Mouse (Mus musculus): ENCODE results near the gene Cnn2. TPM values are rescaled to one million over a fixed set of nuclear protein-coding genes. Genes with fewer than 3 reads are reported as not detected.

Gene Cnn2
- polyA plus RNA-seq, 1 experiment: 55.5 TPM

DNA sequence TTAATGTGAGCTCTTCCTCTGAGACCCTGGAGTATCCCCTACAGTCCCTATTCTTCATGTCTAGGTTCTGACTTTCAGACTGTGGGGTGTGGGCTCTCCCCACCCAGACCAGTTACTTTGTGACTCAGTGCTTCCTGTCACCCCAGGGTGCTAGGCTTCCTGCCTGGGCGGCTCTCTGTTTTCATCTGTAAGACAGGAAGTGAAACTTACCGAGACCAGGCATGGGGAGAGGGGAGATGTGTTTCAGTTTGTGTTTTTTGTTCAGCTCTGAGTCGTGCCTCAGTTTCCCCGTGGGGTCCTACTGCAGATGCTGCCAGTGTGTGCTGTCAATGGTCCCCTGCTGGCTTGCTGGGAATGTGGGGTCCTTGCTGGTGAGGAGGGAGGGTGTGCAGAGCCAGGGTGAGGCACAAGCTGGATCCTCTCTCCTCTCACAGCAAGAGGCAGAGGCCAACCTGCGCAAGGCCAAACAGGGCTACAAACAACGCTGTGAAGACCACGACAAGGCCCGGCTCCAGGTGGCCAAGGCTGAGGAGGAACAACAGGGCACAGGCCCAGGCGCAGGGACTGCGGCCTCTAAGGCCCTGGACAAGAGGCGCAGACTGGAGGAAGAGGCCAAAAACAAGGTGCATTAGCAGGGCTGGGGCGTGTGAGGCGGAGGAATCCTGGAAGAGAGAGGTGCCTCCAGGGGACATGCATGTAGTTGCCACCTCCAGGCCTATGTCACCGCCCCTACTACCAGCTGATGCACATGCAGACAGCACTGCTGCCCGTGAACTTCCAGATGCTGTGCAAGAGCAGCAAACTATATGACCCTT is 36.1 kb downstream of the Cnn2 start:
- no peaks in the 10 kb centered on the region for H3K4me1 ChIP-seq (ENCODE audit: control insufficient read depth, insufficient read depth, low read length)
- no peaks in the 10 kb centered on the region for H3K36me3 ChIP-seq (ENCODE audit: control insufficient read depth, insufficient read depth, low read length)
- WGBS: 82% methylated on average over 15 of the region's 15 CpGs
- no peaks in the 10 kb centered on the region for H3K27me3 ChIP-seq (replicated peaks; ENCODE audit: control insufficient read depth, insufficient read depth, low read length)
- TF ChIP-seq CTCF (conservative IDR thresholded peaks at IDR 0.05; ENCODE audit: insufficient read depth, insufficient read length, low read depth, low read length) (no peak), POLR2A (IDR thresholded peaks at IDR 0.05; ENCODE audit: low read depth, low read length) (no peak)
- H3K4me3 ChIP-seq (ENCODE audit: insufficient read depth, low read depth, low read length): no peak overlapping the region
- DNase-seq: peak; percentile 27
- no peak overlapping the region for H3K27ac ChIP-seq (ENCODE audit: insufficient read depth, low read depth, low read length)

DNA sequence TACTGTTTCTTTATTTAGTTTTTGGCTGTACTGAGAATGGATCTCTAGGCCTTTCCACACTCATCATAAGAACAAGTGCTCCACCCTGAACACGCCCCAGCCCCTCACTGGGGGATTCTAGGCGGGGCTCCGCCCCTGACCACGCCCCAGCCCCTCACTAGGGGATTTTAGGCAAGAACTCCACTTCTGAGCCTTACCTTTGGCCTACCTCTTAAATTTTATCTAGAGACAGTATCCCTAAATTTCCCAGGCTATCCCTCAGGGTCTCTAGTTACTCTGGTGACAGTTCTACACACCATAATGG is 36.6 kb downstream of the Cnn2 start:
- no peaks in the 10 kb centered on the region for H3K36me3 ChIP-seq (ENCODE audit: control insufficient read depth, insufficient read depth, low read length)
- H3K27ac ChIP-seq (ENCODE audit: insufficient read depth, low read depth, low read length): no peak overlapping the region
- H3K4me1 ChIP-seq (ENCODE audit: control insufficient read depth, insufficient read depth, low read length): no peaks in the 10 kb centered on the region
- TF ChIP-seq POLR2A (IDR thresholded peaks at IDR 0.05; ENCODE audit: low read depth, low read length) (no peak), CTCF (conservative IDR thresholded peaks at IDR 0.05; ENCODE audit: insufficient read depth, insufficient read length, low read depth, low read length) (no peak)
- no peak for DNase-seq
- 79% methylated on average over 4 of the region's 4 CpGs for WGBS
- H3K4me3 ChIP-seq (ENCODE audit: insufficient read depth, low read depth, low read length): no peak overlapping the region
- no peaks in the 10 kb centered on the region for H3K27me3 ChIP-seq (replicated peaks; ENCODE audit: control insufficient read depth, insufficient read depth, low read length)

DNA sequence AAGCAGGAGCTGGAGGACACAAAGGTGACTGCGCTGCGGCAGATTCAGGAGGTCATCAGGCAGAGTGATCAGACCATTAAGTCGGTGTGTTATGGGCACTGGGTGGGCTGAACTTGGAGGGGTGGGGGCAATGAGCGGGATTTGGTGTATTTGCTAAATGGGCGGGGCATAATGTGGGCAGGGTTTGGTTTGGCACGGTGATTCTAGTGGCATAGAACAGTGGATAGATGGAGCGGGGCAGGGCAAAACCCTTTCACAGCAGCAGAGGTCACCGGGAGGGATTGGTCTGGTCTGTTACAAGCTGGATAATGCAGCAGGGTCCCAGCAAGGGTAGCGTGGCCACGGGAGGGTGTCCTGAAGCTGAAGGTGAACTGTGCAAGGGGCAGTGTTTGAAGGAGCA is 37.1 kb downstream of the Cnn2 start:
- TF ChIP-seq CTCF (conservative IDR thresholded peaks at IDR 0.05; ENCODE audit: insufficient read depth, insufficient read length, low read depth, low read length): no peak
- TF ChIP-seq POLR2A (IDR thresholded peaks at IDR 0.05; ENCODE audit: low read depth, low read length): no peak
- whole genome bisulfite sequencing: 81% methylated on average over 10 of the region's 10 CpGs
- Histone ChIP-seq H3K27me3 (replicated peaks; ENCODE audit: control insufficient read depth, insufficient read depth, low read length) (no peaks in the 10 kb centered on the region), H3K27ac (ENCODE audit: insufficient read depth, low read depth, low read length) (no peak overlapping the region), H3K4me1 (ENCODE audit: control insufficient read depth, insufficient read depth, low read length) (no peaks in the 10 kb centered on the region), H3K4me3 (ENCODE audit: insufficient read depth, low read depth, low read length) (no peak overlapping the region), H3K36me3 (ENCODE audit: control insufficient read depth, insufficient read depth, low read length) (no peaks in the 10 kb centered on the region)
- DNase-seq: no peak

DNA sequence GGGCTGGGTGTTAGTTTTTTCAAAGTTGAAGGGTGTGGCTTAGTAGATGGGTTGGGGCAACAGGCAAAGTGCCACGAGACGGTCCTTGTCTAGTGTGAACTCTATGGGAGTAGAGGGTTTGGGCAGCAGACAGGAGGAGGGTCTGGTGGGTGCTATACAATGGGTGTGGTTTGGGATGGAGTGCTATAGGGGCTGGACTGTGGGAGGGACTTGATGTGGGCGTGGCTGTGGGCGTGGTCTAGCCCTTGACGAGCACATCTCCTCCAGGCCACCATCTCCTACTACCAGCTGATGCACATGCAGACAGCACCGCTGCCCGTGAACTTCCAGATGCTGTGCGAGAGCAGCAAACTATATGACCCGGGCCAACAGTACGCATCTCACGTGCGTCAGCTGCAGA is 37.5 kb downstream of the Cnn2 start:
- H3K27me3 ChIP-seq (replicated peaks; ENCODE audit: control insufficient read depth, insufficient read depth, low read length): no peaks in the 10 kb centered on the region
- DNase-seq: no peak
- no peak for TF ChIP-seq POLR2A (IDR thresholded peaks at IDR 0.05; ENCODE audit: low read depth, low read length)
- no peak for TF ChIP-seq CTCF (conservative IDR thresholded peaks at IDR 0.05; ENCODE audit: insufficient read depth, insufficient read length, low read depth, low read length)
- H3K4me1 ChIP-seq (ENCODE audit: control insufficient read depth, insufficient read depth, low read length): no peaks in the 10 kb centered on the region
- no peaks in the 10 kb centered on the region for H3K36me3 ChIP-seq (ENCODE audit: control insufficient read depth, insufficient read depth, low read length)
- WGBS: 63% methylated on average over 12 of the region's 12 CpGs
- H3K4me3 ChIP-seq (ENCODE audit: insufficient read depth, low read depth, low read length): no peak overlapping the region
- H3K27ac ChIP-seq (ENCODE audit: insufficient read depth, low read depth, low read length): no peak overlapping the region

GRCm38 (mm10) chr10:80027681-80028520 is 39.5 kb downstream of the Cnn2 start:
- no peaks in the 10 kb centered on the region for H3K4me1 ChIP-seq (ENCODE audit: control insufficient read depth, insufficient read depth, low read length)
- no peaks in the 10 kb centered on the region for H3K36me3 ChIP-seq (ENCODE audit: control insufficient read depth, insufficient read depth, low read length)
- TF ChIP-seq POLR2A (IDR thresholded peaks at IDR 0.05; ENCODE audit: low read depth, low read length) (no peak), CTCF (conservative IDR thresholded peaks at IDR 0.05; ENCODE audit: insufficient read depth, insufficient read length, low read depth, low read length) (no peak)
- WGBS: 83% methylated on average over 20 of the region's 20 CpGs
- no peaks in the 10 kb centered on the region for H3K27me3 ChIP-seq (replicated peaks; ENCODE audit: control insufficient read depth, insufficient read depth, low read length)
- H3K27ac ChIP-seq (ENCODE audit: insufficient read depth, low read depth, low read length): no peak overlapping the region
- no peak overlapping the region for H3K4me3 ChIP-seq (ENCODE audit: insufficient read depth, low read depth, low read length)
- DNase-seq: no peak

DNA sequence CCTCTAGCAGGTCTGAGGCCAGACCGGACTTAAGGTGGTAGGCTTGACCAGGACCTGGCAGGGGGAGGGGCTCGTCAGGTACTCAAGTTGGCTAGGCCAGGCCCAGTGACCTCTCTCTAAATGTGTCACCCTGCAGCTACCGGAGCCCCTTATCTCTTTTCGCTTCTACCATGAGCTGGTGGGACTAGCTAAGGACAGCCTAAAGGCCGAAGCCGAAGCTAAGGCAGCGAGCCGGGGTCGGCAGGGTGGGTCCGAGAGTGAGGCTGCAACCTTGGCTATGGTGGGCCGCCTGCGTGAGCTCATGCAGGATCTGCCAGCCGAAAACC is 40.1 kb downstream of the Cnn2 start:
- WGBS: 95% methylated on average over 13 of the region's 13 CpGs
- no peak overlapping the region for H3K27ac ChIP-seq (ENCODE audit: insufficient read depth, low read depth, low read length)
- H3K4me3 ChIP-seq (ENCODE audit: insufficient read depth, low read depth, low read length): no peak overlapping the region
- H3K36me3 ChIP-seq (ENCODE audit: control insufficient read depth, insufficient read depth, low read length): no peaks in the 10 kb centered on the region
- H3K4me1 ChIP-seq (ENCODE audit: control insufficient read depth, insufficient read depth, low read length): 0 out of 2 replicates have a peak, but pooled peaks cover under 1% of the 10 kb centered on the region
- H3K27me3 ChIP-seq (replicated peaks; ENCODE audit: control insufficient read depth, insufficient read depth, low read length): no peaks in the 10 kb centered on the region
- TF ChIP-seq POLR2A (IDR thresholded peaks at IDR 0.05; ENCODE audit: low read depth, low read length) (no peak), CTCF (conservative IDR thresholded peaks at IDR 0.05; ENCODE audit: insufficient read depth, insufficient read length, low read depth, low read length) (no peak)
- DNase-seq: no peak

DNA sequence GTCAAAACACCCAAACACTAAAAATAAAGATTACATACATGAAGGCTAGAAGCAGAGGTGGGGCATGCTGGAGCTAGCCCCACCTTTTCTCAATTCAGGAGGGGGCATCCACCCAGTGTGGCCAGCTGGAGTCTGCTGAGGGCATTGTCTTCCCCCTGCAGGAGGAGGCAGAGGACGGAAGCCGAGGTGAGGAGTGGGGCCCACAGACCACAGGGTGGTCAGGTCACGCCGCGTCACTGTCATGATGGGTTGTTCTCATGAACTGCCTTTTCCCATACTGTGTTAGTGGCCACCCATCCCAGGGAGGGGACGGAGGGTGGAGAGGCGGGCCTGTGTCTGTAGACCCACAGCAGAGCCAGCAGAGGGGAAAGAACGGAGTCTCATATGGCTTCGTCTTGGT is 41.8 kb downstream of the Cnn2 start:
- DNase-seq: no peak
- Histone ChIP-seq H3K4me1 (ENCODE audit: control insufficient read depth, insufficient read depth, low read length) (peaks cover 4% of the 10 kb centered on the region; the same call in 1 of the 2 replicates), H3K27ac (ENCODE audit: insufficient read depth, low read depth, low read length) (no peak overlapping the region), H3K4me3 (ENCODE audit: insufficient read depth, low read depth, low read length) (no peak overlapping the region), H3K27me3 (replicated peaks; ENCODE audit: control insufficient read depth, insufficient read depth, low read length) (no peaks in the 10 kb centered on the region), H3K36me3 (ENCODE audit: control insufficient read depth, insufficient read depth, low read length) (no peaks in the 10 kb centered on the region)
- 85% methylated on average over 8 of the region's 9 CpGs for WGBS
- TF ChIP-seq CTCF (conservative IDR thresholded peaks at IDR 0.05; ENCODE audit: insufficient read depth, insufficient read length, low read depth, low read length): no peak

Measured in kidney, adult 2 months (tissue).